Mouse (Mus musculus): ENCODE data around the gene Plod2. TPM values are rescaled to one million over a fixed set of nuclear protein-coding genes. Genes with fewer than 3 reads are reported as not detected.

Gene Plod2
- polyA plus RNA-seq, 1 experiment from 2014 or later, result 0.69 TPM

GRCm38 (mm10) chr9:92547106-92547505, 5.1 kb downstream of the Plod2 start:
- Histone ChIP-seq H3K4me3 (ENCODE audit: inconsistent target) (no peak overlapping the region), H3K79me2 (ENCODE audit: inconsistent target) (no peaks in the 10 kb centered on the region), H3K36me3 (ENCODE audit: inconsistent target) (no peaks in the 10 kb centered on the region), H3K27ac (no peak overlapping the region)
- 86% methylated on average over 1 of the region's 2 CpGs for WGBS (ENCODE audit: missing documents)

- 100% methylated on average over 7 of the region's 7 CpGs for WGBS (ENCODE audit: missing documents)
- no peak overlapping the region for H3K27ac ChIP-seq
- H3K4me3 ChIP-seq (ENCODE audit: inconsistent target), result no peak overlapping the region
- H3K79me2 ChIP-seq (ENCODE audit: inconsistent target), result no peaks in the 10 kb centered on the region
- H3K36me3 ChIP-seq (ENCODE audit: inconsistent target), result no peaks in the 10 kb centered on the region
These were observed 5.8 kb downstream of the Plod2 start for GRCm38 (mm10) chr9:92547821-92548220.

GRCm38 (mm10) chr9:92548603-92549002, 6.6 kb downstream of the Plod2 start:
- Histone ChIP-seq H3K27ac (no peak overlapping the region), H3K79me2 (ENCODE audit: inconsistent target) (no peaks in the 10 kb centered on the region), H3K36me3 (ENCODE audit: inconsistent target) (no peaks in the 10 kb centered on the region), H3K4me3 (ENCODE audit: inconsistent target) (no peak overlapping the region)
- WGBS (ENCODE audit: missing documents), result 96% methylated on average over 9 of the region's 9 CpGs

- H3K36me3 ChIP-seq (ENCODE audit: inconsistent target), result no peaks in the 10 kb centered on the region
- H3K4me3 ChIP-seq (ENCODE audit: inconsistent target), result no peak overlapping the region
- 93% methylated on average over 10 of the region's 11 CpGs for WGBS (ENCODE audit: missing documents)
- no peak overlapping the region for H3K27ac ChIP-seq
- H3K79me2 ChIP-seq (ENCODE audit: inconsistent target), result no peaks in the 10 kb centered on the region
These were observed 7.9 kb downstream of the Plod2 start for GRCm38 (mm10) chr9:92549811-92550490.

GRCm38 (mm10) chr9:92550981-92551380, 9.0 kb downstream of the Plod2 start:
- H3K27ac ChIP-seq, result no peak overlapping the region
- H3K4me3 ChIP-seq (ENCODE audit: inconsistent target), result no peak overlapping the region
- H3K36me3 ChIP-seq (ENCODE audit: inconsistent target), result no peaks in the 10 kb centered on the region
- 83% methylated on average over 2 of the region's 2 CpGs for WGBS (ENCODE audit: missing documents)
- H3K79me2 ChIP-seq (ENCODE audit: inconsistent target), result no peaks in the 10 kb centered on the region

GRCm38 (mm10) chr9:92551666-92552065, 9.6 kb downstream of the Plod2 start:
- no peaks in the 10 kb centered on the region for H3K79me2 ChIP-seq (ENCODE audit: inconsistent target)
- H3K4me3 ChIP-seq (ENCODE audit: inconsistent target), result no peak overlapping the region
- WGBS (ENCODE audit: missing documents), result 94% methylated on average over 4 of the region's 4 CpGs
- H3K27ac ChIP-seq, result no peak overlapping the region
- no peaks in the 10 kb centered on the region for H3K36me3 ChIP-seq (ENCODE audit: inconsistent target)

GRCm38 (mm10) chr9:92552691-92553090, 10.7 kb downstream of the Plod2 start:
- Histone ChIP-seq H3K27ac (no peak overlapping the region), H3K79me2 (ENCODE audit: inconsistent target) (no peaks in the 10 kb centered on the region), H3K4me3 (ENCODE audit: inconsistent target) (no peak overlapping the region), H3K36me3 (ENCODE audit: inconsistent target) (no peaks in the 10 kb centered on the region)
- 81% methylated on average over 3 of the region's 3 CpGs for WGBS (ENCODE audit: missing documents)

GRCm38 (mm10) chr9:92555006-92555958, 13.3 kb downstream of the Plod2 start:
- Histone ChIP-seq H3K36me3 (ENCODE audit: inconsistent target) (no peaks in the 10 kb centered on the region), H3K4me3 (ENCODE audit: inconsistent target) (no peak overlapping the region), H3K27ac (no peak overlapping the region), H3K79me2 (ENCODE audit: inconsistent target) (no peaks in the 10 kb centered on the region)
- 92% methylated on average over 5 of the region's 6 CpGs for WGBS (ENCODE audit: missing documents)

- Histone ChIP-seq H3K79me2 (ENCODE audit: inconsistent target) (no peaks in the 10 kb centered on the region), H3K27ac (no peak overlapping the region), H3K36me3 (ENCODE audit: inconsistent target) (no peaks in the 10 kb centered on the region), H3K4me3 (ENCODE audit: inconsistent target) (no peak overlapping the region)
- WGBS (ENCODE audit: missing documents), result 91% methylated on average over 8 of the region's 8 CpGs
These were observed 17.7 kb downstream of the Plod2 start for GRCm38 (mm10) chr9:92559750-92560149.

- Histone ChIP-seq H3K27ac (no peak overlapping the region), H3K4me3 (ENCODE audit: inconsistent target) (no peak overlapping the region), H3K79me2 (ENCODE audit: inconsistent target) (no peaks in the 10 kb centered on the region), H3K36me3 (ENCODE audit: inconsistent target) (no peaks in the 10 kb centered on the region)
- WGBS (ENCODE audit: missing documents), result 92% methylated on average over 6 of the region's 6 CpGs
These were observed 19.0 kb downstream of the Plod2 start for GRCm38 (mm10) chr9:92560840-92561547.

- Histone ChIP-seq H3K79me2 (ENCODE audit: inconsistent target) (no peaks in the 10 kb centered on the region), H3K4me3 (ENCODE audit: inconsistent target) (no peak overlapping the region), H3K36me3 (ENCODE audit: inconsistent target) (no peaks in the 10 kb centered on the region), H3K27ac (no peak overlapping the region)
- WGBS (ENCODE audit: missing documents), result 90% methylated on average over 5 of the region's 5 CpGs
These were observed 20.4 kb downstream of the Plod2 start for GRCm38 (mm10) chr9:92562416-92562815.

- H3K4me3 ChIP-seq (ENCODE audit: inconsistent target), result no peak overlapping the region
- no peaks in the 10 kb centered on the region for H3K79me2 ChIP-seq (ENCODE audit: inconsistent target)
- WGBS (ENCODE audit: missing documents), result 84% methylated on average over 6 of the region's 6 CpGs
- no peaks in the 10 kb centered on the region for H3K36me3 ChIP-seq (ENCODE audit: inconsistent target)
- no peak overlapping the region for H3K27ac ChIP-seq
These were observed 21.3 kb downstream of the Plod2 start for GRCm38 (mm10) chr9:92563306-92563705.

- Histone ChIP-seq H3K27ac (no peak overlapping the region), H3K36me3 (ENCODE audit: inconsistent target) (no peaks in the 10 kb centered on the region), H3K4me3 (ENCODE audit: inconsistent target) (no peak overlapping the region), H3K79me2 (ENCODE audit: inconsistent target) (no peaks in the 10 kb centered on the region)
- WGBS (ENCODE audit: missing documents), result 100% methylated on average over 1 of the region's 1 CpGs
These were observed 22.4 kb downstream of the Plod2 start for GRCm38 (mm10) chr9:92564391-92564790.

- 95% methylated on average over 3 of the region's 3 CpGs for WGBS (ENCODE audit: missing documents)
- Histone ChIP-seq H3K79me2 (ENCODE audit: inconsistent target) (no peaks in the 10 kb centered on the region), H3K27ac (no peak overlapping the region)
These were observed 24.2 kb downstream of the Plod2 start for GRCm38 (mm10) chr9:92566234-92566633.

GRCm38 (mm10) chr9:92567474-92567873, 25.5 kb downstream of the Plod2 start:
- 96% methylated on average over 7 of the region's 7 CpGs for WGBS (ENCODE audit: missing documents)
- Histone ChIP-seq H3K4me3 (ENCODE audit: inconsistent target) (no peak overlapping the region), H3K79me2 (ENCODE audit: inconsistent target) (no peaks in the 10 kb centered on the region), H3K27ac (no peak overlapping the region), H3K36me3 (ENCODE audit: inconsistent target) (no peaks in the 10 kb centered on the region)

More at GRCm38 (mm10) chr9:92566234-92566633, 24.2 kb downstream of the Plod2 start:
- no peak overlapping the region for H3K4me3 ChIP-seq (ENCODE audit: inconsistent target)
- no peaks in the 10 kb centered on the region for H3K36me3 ChIP-seq (ENCODE audit: inconsistent target)
